Mouse (Mus musculus): ENCODE measurements around the gene Nr1h2. TPM values are rescaled to one million over a fixed set of nuclear protein-coding genes. Genes with fewer than 3 reads are reported as not detected.

Gene Nr1h2
- total and polyA plus RNA-seq, 3 experiments, result 49.7 to 84.8 (median 53.7) TPM

DNA sequence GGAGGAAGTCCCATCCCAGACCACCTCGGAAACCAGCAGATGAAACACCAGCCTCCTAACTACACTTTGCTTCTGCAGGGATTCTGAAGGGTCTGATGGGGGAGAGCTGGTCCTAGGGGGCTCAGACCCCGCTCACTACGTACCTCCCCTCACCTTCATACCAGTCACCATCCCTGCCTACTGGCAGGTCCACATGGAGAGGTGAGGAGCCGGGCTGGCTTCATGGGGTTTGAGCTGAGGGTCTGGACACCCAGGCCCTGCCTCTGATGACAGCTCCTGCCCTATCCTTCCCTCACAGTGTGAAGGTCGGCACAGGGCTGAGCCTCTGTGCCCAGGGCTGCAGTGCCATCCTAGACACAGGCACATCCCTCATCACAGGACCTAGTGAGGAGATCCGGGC, 31.2 kb upstream of the Nr1h2 start:
- Histone ChIP-seq H3K79me2 (replicated peaks; ENCODE audit: control insufficient read depth, insufficient read depth, low read length) (no peaks in the 10 kb centered on the region), H3K27ac (no peak overlapping the region), H3K4me1 (ENCODE audit: control insufficient read depth, insufficient read depth, low read length) (no peaks in the 10 kb centered on the region), H3K4me3 (no peak overlapping the region), H3K36me3 (ENCODE audit: control insufficient read depth, insufficient read depth, low read length) (no peaks in the 10 kb centered on the region), H3K27me3 (ENCODE audit: control insufficient read depth, insufficient read depth, low read length) (peaks cover 8% of the 10 kb centered on the region; the same call in 1 of the 2 replicates), H3K9ac (ENCODE audit: low read depth, low read length) (no peak overlapping the region)
- intact Hi-C loops (cut with DNase I), result no loop called here
- no peak for DNase-seq
- no peak for TF ChIP-seq EP300 (IDR thresholded peaks at IDR 0.05; ENCODE audit: insufficient read depth, low read depth, low read length)
- no peak for TF ChIP-seq POLR2A (IDR thresholded peaks at IDR 0.05; ENCODE audit: insufficient read depth, low read depth, low read length)
- TF ChIP-seq CTCF (IDR thresholded peaks at IDR 0.05), result no peak
- 79% methylated on average over 6 of the region's 6 CpGs for WGBS

DNA sequence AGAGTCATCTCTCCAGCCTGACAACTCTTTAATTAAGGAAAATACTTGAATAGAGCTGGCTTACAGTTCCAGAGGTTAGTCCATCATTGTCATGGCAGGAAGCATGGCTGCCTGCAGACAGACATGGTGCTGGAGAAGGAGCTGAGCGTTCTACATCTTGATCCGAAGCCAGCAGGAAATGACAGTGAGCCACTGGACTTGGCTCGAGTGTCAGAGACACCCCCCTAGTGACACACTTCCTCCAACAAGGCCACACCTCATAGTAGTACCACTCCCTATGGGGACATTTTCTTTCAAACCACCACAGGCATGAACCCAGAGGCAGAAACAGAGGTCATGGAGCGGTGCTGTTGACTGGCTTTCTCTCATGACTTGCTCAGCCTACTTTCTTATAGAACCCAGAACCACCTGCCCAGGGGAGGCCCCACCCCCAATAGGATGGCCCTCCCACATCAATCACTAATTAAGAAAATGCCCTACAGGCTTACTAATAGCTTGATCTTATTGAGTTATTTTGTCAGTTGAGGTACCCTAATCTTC, 30.6 kb upstream of the Nr1h2 start:
- no peak overlapping the region for H3K27ac ChIP-seq
- H3K4me1 ChIP-seq (ENCODE audit: control insufficient read depth, insufficient read depth, low read length), result no peaks in the 10 kb centered on the region
- H3K36me3 ChIP-seq (ENCODE audit: control insufficient read depth, insufficient read depth, low read length), result no peaks in the 10 kb centered on the region
- no peak for DNase-seq
- 51% methylated on average over 4 of the region's 4 CpGs for whole genome bisulfite sequencing
- intact Hi-C loops (cut with DNase I), result no loop called here
- H3K27me3 ChIP-seq (ENCODE audit: control insufficient read depth, insufficient read depth, low read length), result peaks cover 8% of the 10 kb centered on the region; the same call in 1 of the 2 replicates
- H3K9ac ChIP-seq (ENCODE audit: low read depth, low read length), result no peak overlapping the region
- TF ChIP-seq CTCF (IDR thresholded peaks at IDR 0.05) (no peak), EP300 (IDR thresholded peaks at IDR 0.05; ENCODE audit: insufficient read depth, low read depth, low read length) (no peak), POLR2A (IDR thresholded peaks at IDR 0.05; ENCODE audit: insufficient read depth, low read depth, low read length) (no peak)
- no peak overlapping the region for H3K4me3 ChIP-seq
- no peaks in the 10 kb centered on the region for H3K79me2 ChIP-seq (replicated peaks; ENCODE audit: control insufficient read depth, insufficient read depth, low read length)

DNA sequence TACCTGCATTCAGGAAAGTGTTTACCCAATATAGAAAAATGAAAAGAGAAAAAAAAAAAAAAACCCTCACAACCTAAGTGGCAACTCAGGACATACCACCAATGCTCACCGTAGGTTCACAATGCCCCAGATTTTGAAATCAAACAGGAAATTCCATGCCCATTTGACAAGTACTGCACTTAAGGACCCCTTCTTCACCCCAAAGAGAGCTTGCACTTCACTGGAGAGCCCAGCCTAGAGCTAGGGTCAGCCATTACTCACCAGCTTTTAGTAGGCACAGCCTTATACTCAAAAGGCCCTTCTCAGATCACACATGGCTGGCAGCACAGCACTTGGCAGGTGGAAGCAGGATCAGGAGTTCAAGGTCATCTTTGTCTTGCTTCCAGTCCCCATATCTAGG, 29.4 kb upstream of the Nr1h2 start:
- no peaks in the 10 kb centered on the region for H3K36me3 ChIP-seq (ENCODE audit: control insufficient read depth, insufficient read depth, low read length)
- no peak overlapping the region for H3K9ac ChIP-seq (ENCODE audit: low read depth, low read length)
- H3K27ac ChIP-seq, result no peak overlapping the region
- TF ChIP-seq EP300 (IDR thresholded peaks at IDR 0.05; ENCODE audit: insufficient read depth, low read depth, low read length) (no peak), POLR2A (IDR thresholded peaks at IDR 0.05; ENCODE audit: insufficient read depth, low read depth, low read length) (no peak), CTCF (IDR thresholded peaks at IDR 0.05) (no peak)
- intact Hi-C loops (cut with DNase I), result no loop called here
- H3K27me3 ChIP-seq (ENCODE audit: control insufficient read depth, insufficient read depth, low read length), result peaks cover 6% of the 10 kb centered on the region; the same call in 1 of the 2 replicates
- H3K79me2 ChIP-seq (replicated peaks; ENCODE audit: control insufficient read depth, insufficient read depth, low read length), result no peaks in the 10 kb centered on the region
- no peak for DNase-seq
- H3K4me3 ChIP-seq, result no peak overlapping the region
- H3K4me1 ChIP-seq (ENCODE audit: control insufficient read depth, insufficient read depth, low read length), result no peaks in the 10 kb centered on the region
- WGBS, result 42% methylated on average over 1 of the region's 1 CpGs

DNA sequence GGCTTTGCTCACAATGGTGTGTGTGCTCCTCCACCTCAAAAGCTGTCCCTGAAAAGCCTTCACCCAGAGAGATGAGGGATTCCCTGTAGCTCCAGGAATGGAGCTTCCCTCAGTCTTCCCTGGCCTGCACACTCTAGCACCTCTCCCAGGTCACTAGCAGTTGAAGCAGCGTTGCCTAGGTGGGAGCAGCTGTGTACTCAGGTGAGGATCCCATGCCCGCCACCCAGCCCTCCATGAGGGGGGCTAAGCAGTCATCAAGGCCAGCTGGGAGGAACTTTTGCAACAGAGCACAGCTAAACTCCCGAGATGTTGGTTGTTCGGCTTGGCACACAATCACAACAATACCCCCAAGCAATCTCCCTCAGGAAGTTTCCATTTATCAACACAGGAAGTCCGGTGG, 29.0 kb upstream of the Nr1h2 start:
- intact Hi-C loops (cut with DNase I), result no loop called here
- peaks cover 6% of the 10 kb centered on the region; the same call in 1 of the 2 replicates for H3K27me3 ChIP-seq (ENCODE audit: control insufficient read depth, insufficient read depth, low read length)

DNA sequence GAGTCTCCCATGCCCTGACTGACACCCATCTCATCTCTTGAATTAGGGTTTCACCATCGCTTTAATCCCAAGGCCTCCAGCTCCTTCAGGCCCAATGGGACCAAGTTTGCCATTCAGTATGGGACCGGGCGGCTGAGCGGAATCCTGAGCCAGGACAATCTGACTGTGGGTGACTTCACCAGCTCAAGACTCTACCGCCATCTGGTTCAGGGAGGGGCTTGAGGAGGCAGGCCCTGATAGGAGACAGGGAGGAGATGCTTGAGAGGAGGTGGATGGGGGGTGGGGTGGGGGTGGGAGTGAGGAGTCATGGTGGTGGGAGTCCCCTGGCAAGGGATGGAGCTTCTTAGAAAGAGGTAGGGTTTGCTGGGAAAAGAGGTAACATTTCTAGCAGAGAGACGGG, 27.9 kb upstream of the Nr1h2 start:
- intact Hi-C loops (cut with DNase I), result no loop called here
- H3K36me3 ChIP-seq (ENCODE audit: control insufficient read depth, insufficient read depth, low read length), result no peaks in the 10 kb centered on the region
- H3K27ac ChIP-seq, result no peak overlapping the region
- no peak for TF ChIP-seq EP300 (IDR thresholded peaks at IDR 0.05; ENCODE audit: insufficient read depth, low read depth, low read length)
- no peak for TF ChIP-seq CTCF (IDR thresholded peaks at IDR 0.05)
- TF ChIP-seq POLR2A (IDR thresholded peaks at IDR 0.05; ENCODE audit: insufficient read depth, low read depth, low read length), result no peak
- no peaks in the 10 kb centered on the region; the same call in 1 of the 2 replicates for H3K27me3 ChIP-seq (ENCODE audit: control insufficient read depth, insufficient read depth, low read length)
- no peak overlapping the region for H3K4me3 ChIP-seq
- 60% methylated on average over 6 of the region's 6 CpGs for WGBS
- no peak overlapping the region for H3K9ac ChIP-seq (ENCODE audit: low read depth, low read length)
- no peaks in the 10 kb centered on the region for H3K79me2 ChIP-seq (replicated peaks; ENCODE audit: control insufficient read depth, insufficient read depth, low read length)
- no peaks in the 10 kb centered on the region for H3K4me1 ChIP-seq (ENCODE audit: control insufficient read depth, insufficient read depth, low read length)
- DNase-seq, result no peak

More for the DNA sequence above, 29.0 kb upstream of the Nr1h2 start:
- 44% methylated on average over 5 of the region's 5 CpGs for WGBS
- Histone ChIP-seq H3K9ac (ENCODE audit: low read depth, low read length) (no peak overlapping the region), H3K79me2 (replicated peaks; ENCODE audit: control insufficient read depth, insufficient read depth, low read length) (no peaks in the 10 kb centered on the region), H3K36me3 (ENCODE audit: control insufficient read depth, insufficient read depth, low read length) (no peaks in the 10 kb centered on the region), H3K4me1 (ENCODE audit: control insufficient read depth, insufficient read depth, low read length) (no peaks in the 10 kb centered on the region), H3K27ac (no peak overlapping the region), H3K4me3 (no peak overlapping the region)
- no peak for DNase-seq
- TF ChIP-seq CTCF (IDR thresholded peaks at IDR 0.05) (no peak), POLR2A (IDR thresholded peaks at IDR 0.05; ENCODE audit: insufficient read depth, low read depth, low read length) (no peak), EP300 (IDR thresholded peaks at IDR 0.05; ENCODE audit: insufficient read depth, low read depth, low read length) (no peak)

DNA sequence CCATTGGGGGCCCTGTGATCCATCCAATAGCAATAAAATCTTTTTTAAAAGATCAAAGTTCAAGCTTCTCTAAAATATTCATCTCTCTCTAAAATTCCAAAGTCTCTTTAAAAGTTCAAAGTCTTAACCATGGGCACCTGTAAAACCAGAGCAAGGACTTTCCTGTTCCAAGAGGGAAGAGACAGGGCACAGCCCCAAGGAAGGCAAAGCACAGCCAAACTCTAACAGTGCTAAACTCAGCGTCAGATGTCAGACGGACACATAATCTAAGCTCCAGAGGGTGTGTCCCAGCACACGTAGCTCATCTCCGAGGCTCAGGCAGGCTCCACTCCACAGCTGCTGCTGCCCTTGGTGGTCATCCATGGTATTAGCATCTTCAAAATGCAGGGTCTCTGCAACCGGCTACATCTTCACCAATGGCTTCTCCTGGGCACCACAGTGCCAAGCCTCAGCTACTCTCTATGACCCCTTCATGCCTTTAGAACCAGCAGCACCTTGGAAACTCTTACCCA, 22.6 kb upstream of the Nr1h2 start:
- H3K9ac ChIP-seq (ENCODE audit: low read depth, low read length), result no peak overlapping the region
- no peaks in the 10 kb centered on the region for H3K4me1 ChIP-seq (ENCODE audit: control insufficient read depth, insufficient read depth, low read length)
- DNase-seq, result no peak
- H3K4me3 ChIP-seq, result no peak overlapping the region
- no peaks in the 10 kb centered on the region for H3K79me2 ChIP-seq (replicated peaks; ENCODE audit: control insufficient read depth, insufficient read depth, low read length)
- intact Hi-C loops (cut with DNase I), result no loop called here
- no peaks in the 10 kb centered on the region; the same call in 1 of the 2 replicates for H3K27me3 ChIP-seq (ENCODE audit: control insufficient read depth, insufficient read depth, low read length)
- no peak overlapping the region for H3K27ac ChIP-seq
- WGBS, result 46% methylated on average over 5 of the region's 5 CpGs
- TF ChIP-seq CTCF (IDR thresholded peaks at IDR 0.05) (no peak), EP300 (IDR thresholded peaks at IDR 0.05; ENCODE audit: insufficient read depth, low read depth, low read length) (no peak), POLR2A (IDR thresholded peaks at IDR 0.05; ENCODE audit: insufficient read depth, low read depth, low read length) (no peak)
- H3K36me3 ChIP-seq (ENCODE audit: control insufficient read depth, insufficient read depth, low read length), result no peaks in the 10 kb centered on the region

Data from heart, adult 2 months (tissue).